Mouse (Mus musculus): ENCODE data around the gene Aaas. TPM values are rescaled to one million over a fixed set of nuclear protein-coding genes. Genes with fewer than 3 reads are reported as not detected.

The Aaas gene
- polyA plus RNA-seq, 1 experiment from 2014 or later: 78.4 TPM

- peak within 1 kb of the TSS; percentile 85 for H3K4me3 ChIP-seq
- H3K27me3 ChIP-seq: no peaks in the 10 kb centered on the region
- peak within 1 kb of the TSS; percentile 86 for H3K27ac ChIP-seq
- H3K4me2 ChIP-seq (replicated peaks): peak within 1 kb of the TSS; percentile 87
- peaks cover 62% of the 10 kb centered on the region for H3K36me3 ChIP-seq
- ATAC-seq (ENCODE audit: insufficient number of reproducible peaks, insufficient read depth, low FRiP score, low TSS enrichment): peak; percentile 88
- no peaks in the 10 kb centered on the region for H3K9me3 ChIP-seq
- H3K9ac ChIP-seq: peak within 1 kb of the TSS; percentile 73
- peaks cover 27% of the 10 kb centered on the region for H3K4me1 ChIP-seq
- under 1% methylated on average over 30 of the region's 30 CpGs for WGBS
Observed at GRCm38 (mm10) chr15:102331610-102332015, 19.0 kb downstream of the Aaas start, which contains the start of gene Myg1. Myg1 (plus strand) TSS chr15:102331709.

GRCm38 (mm10) chr15:102326892-102327291, 23.7 kb downstream of the Aaas start:
- Histone ChIP-seq H3K4me2 (replicated peaks) (peak overlapping the region; percentile 84), H3K4me3 (peak overlapping the region; percentile 90), H3K9ac (peak overlapping the region; percentile 81), H3K4me1 (peaks cover 12% of the 10 kb centered on the region), H3K27me3 (no peaks in the 10 kb centered on the region), H3K9me3 (no peaks in the 10 kb centered on the region), H3K36me3 (peaks cover 46% of the 10 kb centered on the region), H3K27ac (no peak overlapping the region; the same call in 1 of the 2 replicates)
- 67% methylated on average over 8 of the region's 8 CpGs for WGBS
- no peak for ATAC-seq (ENCODE audit: insufficient number of reproducible peaks, insufficient read depth, low FRiP score, low TSS enrichment)

GRCm38 (mm10) chr15:102326022-102326576, 24.5 kb downstream of the Aaas start, which contains the start of gene Pfdn5:
Pfdn5 (plus strand) TSS chr15:102326116.
- Histone ChIP-seq H3K4me3 (peak within 1 kb of the TSS; percentile 90), H3K4me1 (peaks cover 8% of the 10 kb centered on the region), H3K36me3 (peaks cover 54% of the 10 kb centered on the region), H3K27me3 (no peaks in the 10 kb centered on the region), H3K4me2 (replicated peaks) (peak within 1 kb of the TSS; percentile 84), H3K9me3 (no peaks in the 10 kb centered on the region), H3K27ac (peak within 1 kb of the TSS; percentile 72), H3K9ac (peak within 1 kb of the TSS; percentile 81)
- under 1% methylated on average over 40 of the region's 40 CpGs for WGBS
- ATAC-seq (ENCODE audit: insufficient number of reproducible peaks, insufficient read depth, low FRiP score, low TSS enrichment): peak; percentile 88; the same call in 1 of the 2 replicates

- H3K9me3 ChIP-seq: no peaks in the 10 kb centered on the region
- H3K27ac ChIP-seq: no peak overlapping the region; the same call in 1 of the 2 replicates
- no peak overlapping the region for H3K9ac ChIP-seq
- peaks cover 57% of the 10 kb centered on the region for H3K36me3 ChIP-seq
- peak overlapping the region; percentile 84 for H3K4me2 ChIP-seq (replicated peaks)
- 75% methylated on average over 12 of the region's 12 CpGs for WGBS
- no peak for ATAC-seq (ENCODE audit: insufficient number of reproducible peaks, insufficient read depth, low FRiP score, low TSS enrichment)
- H3K4me3 ChIP-seq: no peak overlapping the region
- H3K4me1 ChIP-seq: peaks cover 7% of the 10 kb centered on the region; the same call in 1 of the 2 replicates
- no peaks in the 10 kb centered on the region for H3K27me3 ChIP-seq
Observed at GRCm38 (mm10) chr15:102324654-102325473, 25.7 kb downstream of the Aaas start.

- H3K36me3 ChIP-seq: peaks cover 81% of the 10 kb centered on the region
- H3K9me3 ChIP-seq: no peaks in the 10 kb centered on the region
- WGBS: 89% methylated on average over 6 of the region's 6 CpGs
- ATAC-seq (ENCODE audit: insufficient number of reproducible peaks, insufficient read depth, low FRiP score, low TSS enrichment): no peak
- no peak overlapping the region for H3K4me3 ChIP-seq
- H3K4me2 ChIP-seq (replicated peaks): no peak overlapping the region
- no peaks in the 10 kb centered on the region for H3K27me3 ChIP-seq
- no peak overlapping the region for H3K27ac ChIP-seq
- H3K9ac ChIP-seq: no peak overlapping the region
- no peaks in the 10 kb centered on the region for H3K4me1 ChIP-seq
Observed at GRCm38 (mm10) chr15:102316263-102316662, 34.3 kb downstream of the Aaas start.

- no peaks in the 10 kb centered on the region for H3K9me3 ChIP-seq
- no peak overlapping the region for H3K27ac ChIP-seq
- H3K36me3 ChIP-seq: peaks cover 80% of the 10 kb centered on the region
- H3K27me3 ChIP-seq: no peaks in the 10 kb centered on the region
- H3K9ac ChIP-seq: no peak overlapping the region
- no peak overlapping the region for H3K4me2 ChIP-seq (replicated peaks)
- WGBS: 91% methylated on average over 8 of the region's 8 CpGs
- ATAC-seq (ENCODE audit: insufficient number of reproducible peaks, insufficient read depth, low FRiP score, low TSS enrichment): no peak
- H3K4me3 ChIP-seq: no peak overlapping the region
- no peaks in the 10 kb centered on the region for H3K4me1 ChIP-seq
Observed at GRCm38 (mm10) chr15:102315292-102315691, 35.3 kb downstream of the Aaas start.

GRCm38 (mm10) chr15:102311489-102311888, 39.1 kb downstream of the Aaas start:
- ATAC-seq (ENCODE audit: insufficient number of reproducible peaks, insufficient read depth, low FRiP score, low TSS enrichment): no peak
- Histone ChIP-seq H3K9ac (no peak overlapping the region), H3K4me2 (replicated peaks) (no peak overlapping the region), H3K4me3 (no peak overlapping the region), H3K27me3 (no peaks in the 10 kb centered on the region), H3K4me1 (no peaks in the 10 kb centered on the region), H3K36me3 (peaks cover 74% of the 10 kb centered on the region), H3K9me3 (no peaks in the 10 kb centered on the region), H3K27ac (no peak overlapping the region)

- Histone ChIP-seq H3K4me3 (no peak overlapping the region), H3K4me2 (replicated peaks) (no peak overlapping the region), H3K27ac (no peak overlapping the region), H3K9me3 (no peaks in the 10 kb centered on the region), H3K4me1 (no peaks in the 10 kb centered on the region), H3K9ac (no peak overlapping the region), H3K36me3 (peaks cover 74% of the 10 kb centered on the region), H3K27me3 (no peaks in the 10 kb centered on the region)
- 78% methylated on average over 10 of the region's 10 CpGs for WGBS
- no peak for ATAC-seq (ENCODE audit: insufficient number of reproducible peaks, insufficient read depth, low FRiP score, low TSS enrichment)
Observed at GRCm38 (mm10) chr15:102310074-102310845, 40.3 kb downstream of the Aaas start.

GRCm38 (mm10) chr15:102308717-102309116, 41.9 kb downstream of the Aaas start:
- Histone ChIP-seq H3K4me1 (no peaks in the 10 kb centered on the region), H3K4me2 (replicated peaks) (no peak overlapping the region), H3K9me3 (no peaks in the 10 kb centered on the region), H3K4me3 (no peak overlapping the region), H3K27me3 (no peaks in the 10 kb centered on the region), H3K27ac (no peak overlapping the region), H3K36me3 (peaks cover 71% of the 10 kb centered on the region), H3K9ac (no peak overlapping the region)
- WGBS: 81% methylated on average over 9 of the region's 9 CpGs
- ATAC-seq (ENCODE audit: insufficient number of reproducible peaks, insufficient read depth, low FRiP score, low TSS enrichment): no peak

GRCm38 (mm10) chr15:102302542-102302941, 48.0 kb downstream of the Aaas start:
- Histone ChIP-seq H3K4me2 (replicated peaks) (no peak overlapping the region), H3K36me3 (peaks cover 69% of the 10 kb centered on the region), H3K27ac (no peak overlapping the region), H3K4me3 (no peak overlapping the region), H3K9ac (no peak overlapping the region), H3K4me1 (no peaks in the 10 kb centered on the region), H3K9me3 (no peaks in the 10 kb centered on the region), H3K27me3 (no peaks in the 10 kb centered on the region)
- ATAC-seq (ENCODE audit: insufficient number of reproducible peaks, insufficient read depth, low FRiP score, low TSS enrichment): no peak
- 89% methylated on average over 6 of the region's 6 CpGs for WGBS

GRCm38 (mm10) chr15:102296368-102297006, 54.1 kb downstream of the Aaas start:
- Histone ChIP-seq H3K36me3 (peaks cover 29% of the 10 kb centered on the region), H3K9ac (peak overlapping the region; percentile 65), H3K27ac (peak overlapping the region; percentile 50; the same call in 1 of the 2 replicates), H3K9me3 (no peaks in the 10 kb centered on the region), H3K4me1 (0 out of 2 replicates have a peak, but pooled peaks cover 9% of the 10 kb centered on the region), H3K27me3 (no peaks in the 10 kb centered on the region), H3K4me3 (peak overlapping the region; percentile 82), H3K4me2 (replicated peaks) (peak overlapping the region; percentile 91)
- peak; percentile 54 for ATAC-seq (ENCODE audit: insufficient number of reproducible peaks, insufficient read depth, low FRiP score, low TSS enrichment)
- WGBS: 5% methylated on average over 24 of the region's 24 CpGs

Data from embryonic facial prominence, embryonic 12.5 days (tissue).